Mouse (Mus musculus) testis, adult 2 months (tissue): ENCODE measurements at regions not wholly inside any gene's neighbourhood (a gene's known extent, or its start where the extent isn't known, plus 50 kb on each side); places are given as distances from the start of the nearest gene placed in this dataset.
A peak's percentile ranks its signal among the peaks of the same experiment; 100 is the strongest.

Experiments used
- H3K27ac ChIP-seq: fragments of 200-500 bp; 2 replicates; pipeline ENCODE4 v1.5.1; 2012; ENCODE audit warnings: low read depth, low read length; ENCODE audit not compliant: control insufficient read depth, insufficient read depth
- H3K27me3 ChIP-seq: fragments of 200-500 bp; 2 replicates; pipeline ENCODE4 v1.6.1; 2012; ENCODE audit warnings: mild to moderate bottlenecking, low read length, moderate library complexity; ENCODE audit not compliant: control insufficient read depth, insufficient read depth
- H3K36me3 ChIP-seq: fragments of 200-500 bp; 2 replicates; pipeline ENCODE4 v1.6.1; 2012; ENCODE audit warnings: mild to moderate bottlenecking, low read length; ENCODE audit not compliant: control insufficient read depth, insufficient read depth
- H3K4me1 ChIP-seq: fragments of 200-500 bp; 2 replicates; pipeline ENCODE4 v1.6.1; 2012; ENCODE audit warnings: low read length; ENCODE audit not compliant: control insufficient read depth, insufficient read depth
- H3K4me3 ChIP-seq: fragments of 200-500 bp; 2 replicates; pipeline ENCODE4 v1.5.1; 2012; ENCODE audit warnings: low read depth, mild to moderate bottlenecking, low read length, moderate library complexity, mixed read lengths; ENCODE audit not compliant: control insufficient read depth
- CTCF ChIP-seq: fragments of 200-500 bp; IDR thresholded peaks from 2 replicates; pipeline ENCODE4 v1.5.1; 2012; ENCODE audit warnings: low read depth, mild to moderate bottlenecking, inconsistent platforms, low read length, moderate library complexity; ENCODE audit not compliant: control insufficient read depth, insufficient read depth, insufficient replicate concordance
- POLR2A ChIP-seq: fragments of 200-500 bp; IDR thresholded peaks from 2 replicates; pipeline ENCODE4 v1.6.1; 2012; ENCODE audit warnings: low read depth, mild to moderate bottlenecking, inconsistent platforms, low read length, moderate library complexity; ENCODE audit not compliant: control insufficient read depth

DNA sequence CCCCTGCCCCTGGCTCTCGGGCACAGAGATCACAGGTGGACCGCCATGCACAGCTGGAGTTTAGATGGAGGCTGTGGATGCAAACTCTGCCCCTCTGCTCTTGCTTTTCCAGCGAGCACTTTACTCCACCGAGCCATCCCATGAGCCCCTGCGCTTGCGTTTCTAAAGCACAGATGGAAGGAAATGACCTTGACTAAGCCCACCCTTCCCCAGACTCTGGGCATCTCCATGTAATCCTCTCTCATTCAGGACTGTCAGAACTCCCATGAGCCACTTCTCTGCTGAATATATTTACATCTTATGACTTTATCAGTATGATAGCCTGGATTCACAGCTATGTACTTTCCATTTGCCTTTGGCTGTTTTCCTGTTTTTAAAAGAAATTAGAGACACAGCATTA is 162.8 kb upstream of the Rybp start:
- H3K36me3 ChIP-seq: no peaks in the 10 kb centered on the region
- H3K27me3 ChIP-seq: no peaks in the 10 kb centered on the region
- H3K4me1 ChIP-seq: 0 out of 2 replicates have a peak, but pooled peaks cover 2% of the 10 kb centered on the region
- H3K27ac ChIP-seq: no peak overlapping the region
- peak overlapping the region; percentile 71 for H3K4me3 ChIP-seq
- TF ChIP-seq CTCF (no peak), POLR2A (no peak)

DNA sequence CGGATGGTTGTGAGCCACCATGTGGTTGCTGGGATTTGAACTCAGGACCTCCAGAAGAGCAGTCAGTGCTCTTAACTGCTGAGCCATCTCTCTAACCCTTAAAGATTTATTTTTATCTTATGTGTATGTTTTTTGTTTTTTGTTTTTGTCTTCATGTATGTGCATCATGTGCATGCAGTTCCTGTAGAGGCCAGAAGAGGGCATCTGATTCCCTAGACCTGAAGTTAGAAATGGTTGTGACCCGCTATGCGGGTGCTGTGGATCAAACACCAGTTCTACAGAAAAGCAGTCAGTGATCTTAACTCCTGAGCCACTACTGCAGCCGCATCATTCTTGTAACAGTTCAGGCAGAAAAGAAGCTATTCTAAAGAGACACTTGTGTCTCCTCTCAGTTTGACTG is 161.8 kb upstream of the Rybp start:
- Histone ChIP-seq H3K36me3 (no peaks in the 10 kb centered on the region), H3K4me3 (no peak overlapping the region), H3K27ac (no peak overlapping the region), H3K27me3 (no peaks in the 10 kb centered on the region), H3K4me1 (0 out of 2 replicates have a peak, but pooled peaks cover 2% of the 10 kb centered on the region)
- TF ChIP-seq POLR2A (no peak), CTCF (no peak)

DNA sequence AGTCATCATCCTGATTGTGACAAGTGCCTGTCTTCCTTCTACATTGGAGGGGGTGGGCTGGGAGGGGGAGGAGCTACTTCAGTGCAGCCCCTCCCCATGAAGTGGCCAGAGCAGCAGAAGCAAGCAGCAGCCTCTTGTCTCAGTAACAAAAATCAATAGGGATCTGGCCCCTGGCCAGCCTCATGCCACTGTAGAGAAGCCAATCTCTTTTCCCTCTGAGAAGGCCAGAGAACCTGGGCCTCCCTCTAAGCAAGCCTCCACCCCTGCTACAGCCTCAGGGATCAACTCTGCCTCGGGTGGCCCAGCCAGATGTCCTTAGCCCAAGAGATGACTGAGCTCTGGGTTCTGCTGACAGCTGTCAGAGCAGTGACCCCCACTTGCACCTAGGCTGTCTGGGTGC is 159.9 kb upstream of the Rybp start:
- H3K27ac ChIP-seq: no peak overlapping the region
- H3K4me3 ChIP-seq: no peak overlapping the region

DNA sequence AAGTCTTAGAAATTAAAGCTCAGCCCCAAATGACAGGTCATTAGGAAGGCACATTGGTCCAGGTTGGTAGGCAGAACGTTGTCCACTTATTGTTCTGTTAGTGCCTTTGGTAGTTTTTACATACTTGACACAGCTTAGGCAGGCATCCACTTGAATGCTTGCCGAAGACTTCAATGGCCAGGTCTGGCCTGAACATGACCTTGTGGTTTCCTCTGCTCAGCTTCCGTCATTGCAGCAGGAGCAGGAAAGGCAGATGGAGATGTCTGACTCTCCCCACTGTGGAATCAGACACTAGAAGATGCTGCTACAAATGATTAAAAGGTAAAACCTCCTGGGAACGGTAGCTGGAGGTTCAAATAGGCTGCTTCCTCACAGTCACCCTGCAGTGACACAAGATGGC is 159.5 kb upstream of the Rybp start:
- no peaks in the 10 kb centered on the region for H3K27me3 ChIP-seq
- H3K27ac ChIP-seq: no peak overlapping the region
- TF ChIP-seq POLR2A (no peak), CTCF (no peak)

More for the DNA sequence above, 159.9 kb upstream of the Rybp start:
- no peaks in the 10 kb centered on the region for H3K4me1 ChIP-seq
- H3K36me3 ChIP-seq: no peaks in the 10 kb centered on the region
- H3K27me3 ChIP-seq: no peaks in the 10 kb centered on the region
- TF ChIP-seq CTCF (no peak), POLR2A (no peak)

DNA sequence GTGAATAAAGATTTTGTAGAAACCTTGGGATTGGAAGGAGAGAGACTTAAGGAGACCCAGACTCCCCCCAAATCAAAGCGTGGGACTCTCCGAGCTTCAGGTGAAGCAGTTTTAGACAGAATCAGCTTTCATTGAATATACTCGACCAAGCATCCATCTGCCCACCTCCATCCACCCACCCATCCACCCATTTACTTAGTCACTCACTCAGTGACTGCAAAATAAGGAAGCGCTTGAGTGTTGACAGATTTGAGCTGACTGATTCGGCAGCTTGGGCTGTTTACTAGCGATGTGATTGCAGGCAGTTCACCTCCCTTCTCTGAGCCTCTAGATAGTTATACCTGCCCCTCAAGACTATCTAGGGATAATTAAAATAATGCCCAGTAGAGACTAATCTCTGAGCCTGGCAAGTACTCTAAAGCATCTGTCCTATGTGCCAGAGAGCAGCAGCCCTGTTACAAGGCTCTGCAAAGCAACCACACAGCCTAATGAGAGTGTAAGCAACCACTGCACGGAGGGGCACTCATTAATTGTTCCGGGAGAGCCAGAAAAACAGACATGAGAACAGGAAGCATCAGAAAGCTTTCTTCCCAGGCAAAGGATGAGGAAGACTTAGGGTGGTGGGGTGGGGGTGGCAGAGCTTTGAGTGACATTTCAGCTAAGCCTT is 151.9 kb upstream of the Rybp start:
- H3K27ac ChIP-seq: no peak overlapping the region
- no peak for TF ChIP-seq POLR2A
- TF ChIP-seq CTCF: no peak
- no peaks in the 10 kb centered on the region for H3K36me3 ChIP-seq
- H3K4me3 ChIP-seq: no peak overlapping the region
- no peaks in the 10 kb centered on the region; the same call in 1 of the 2 replicates for H3K4me1 ChIP-seq
- H3K27me3 ChIP-seq: no peaks in the 10 kb centered on the region

More for the DNA sequence above, 159.5 kb upstream of the Rybp start:
- H3K36me3 ChIP-seq: no peaks in the 10 kb centered on the region
- H3K4me1 ChIP-seq: no peaks in the 10 kb centered on the region
- no peak overlapping the region for H3K4me3 ChIP-seq

DNA sequence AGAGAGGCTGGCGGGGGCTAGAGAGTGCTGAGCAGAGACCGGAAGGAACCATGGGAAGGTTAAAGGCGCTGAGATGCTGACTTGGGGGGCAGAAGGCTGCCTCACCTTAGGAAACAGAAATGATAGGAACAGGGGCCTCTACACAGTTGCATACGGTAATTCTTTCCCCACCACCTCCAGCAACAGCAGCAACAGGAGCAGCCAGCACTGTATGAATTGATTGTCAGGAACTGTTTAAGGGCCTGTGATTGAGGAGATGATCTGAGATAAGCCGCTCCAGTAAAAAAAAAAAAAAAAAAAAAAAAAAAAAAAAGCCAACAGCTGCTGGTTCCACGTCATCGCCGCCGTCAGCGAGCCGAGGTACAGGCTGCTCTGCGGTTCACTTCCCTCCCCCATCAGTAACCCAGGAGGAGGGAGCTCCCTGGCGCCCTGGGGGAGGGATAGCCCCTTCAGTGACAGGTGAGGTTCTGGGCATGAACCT is 151.3 kb upstream of the Rybp start:
- Histone ChIP-seq H3K27me3 (no peaks in the 10 kb centered on the region), H3K36me3 (no peaks in the 10 kb centered on the region), H3K4me3 (no peak overlapping the region), H3K4me1 (no peaks in the 10 kb centered on the region; the same call in 1 of the 2 replicates), H3K27ac (no peak overlapping the region)
- TF ChIP-seq CTCF: no peak
- TF ChIP-seq POLR2A: no peak

DNA sequence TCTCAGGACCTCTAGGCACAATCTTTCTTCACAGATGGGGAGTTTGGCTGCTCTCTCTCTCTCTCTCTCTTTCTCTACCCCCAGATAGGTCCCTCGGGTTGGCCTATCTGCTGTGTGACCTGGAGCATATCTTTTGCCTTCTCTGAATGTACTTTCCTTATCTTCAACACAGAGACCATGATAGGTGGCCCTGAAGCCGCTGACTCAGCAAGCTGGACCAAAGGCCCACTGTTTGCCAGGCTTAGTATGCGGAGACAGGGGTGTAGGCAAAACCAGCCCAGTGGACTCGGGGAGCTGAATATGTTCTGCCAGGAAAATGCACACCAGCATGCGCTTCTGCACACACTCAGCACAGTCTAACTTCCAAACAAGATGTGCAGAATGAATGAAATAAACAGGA is 150.7 kb upstream of the Rybp start:
- H3K4me3 ChIP-seq: no peak overlapping the region
- no peaks in the 10 kb centered on the region for H3K27me3 ChIP-seq
- H3K4me1 ChIP-seq: no peaks in the 10 kb centered on the region; the same call in 1 of the 2 replicates
- no peaks in the 10 kb centered on the region for H3K36me3 ChIP-seq
- no peak overlapping the region for H3K27ac ChIP-seq
- TF ChIP-seq CTCF (no peak), POLR2A (no peak)
